Mouse (Mus musculus): Measurements from ENCODE around the gene St14. TPM values are rescaled to one million over a fixed set of nuclear protein-coding genes. Genes with fewer than 3 reads are reported as not detected.

Gene St14
- 36.6 and 42.3 TPM in 2 replicates for polyA plus RNA-seq (2015; fragmentation: Nextera tagmentation; extraction: Ambion mirVana)

DNA sequence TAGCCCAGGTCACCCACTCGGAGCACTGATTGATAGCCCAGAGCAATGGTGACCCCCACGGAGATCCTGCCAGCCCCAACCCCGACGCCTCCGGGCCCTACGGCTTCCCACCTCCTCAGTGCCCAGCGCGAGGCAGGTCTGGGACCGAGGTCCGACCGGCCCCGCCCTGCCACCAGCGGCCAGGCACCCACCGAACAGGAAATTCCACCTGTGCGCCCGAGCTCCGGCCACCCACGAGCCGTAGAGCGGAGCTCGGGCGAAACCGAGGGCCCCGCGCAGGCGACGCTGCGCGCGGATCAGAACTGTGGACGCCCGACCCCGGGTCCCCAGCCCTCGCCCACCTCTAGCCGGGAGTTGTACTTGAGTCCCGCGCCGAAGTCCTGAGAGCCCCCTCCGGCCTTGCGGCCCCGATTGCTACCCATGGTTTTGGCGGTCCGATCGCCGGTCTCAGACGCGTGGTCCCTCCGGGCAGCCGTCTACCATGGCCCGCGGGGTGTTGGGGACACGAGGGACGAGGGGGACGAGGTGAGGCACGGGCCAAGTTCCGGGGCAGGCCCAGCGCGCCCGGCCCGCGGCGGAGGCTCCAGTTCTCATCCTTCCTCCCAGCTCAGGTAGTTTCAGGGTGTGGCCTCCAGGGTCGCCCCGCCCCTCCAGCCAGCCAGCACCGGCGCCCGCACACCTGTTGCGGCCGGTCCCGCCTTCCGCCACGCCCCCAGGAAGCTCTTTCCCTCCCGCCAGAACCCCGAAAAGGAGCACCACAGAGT is at the start of gene St14:
TSS of gene St14 (minus strand) at position 649 of the 764 bp plus-strand sequence.
- Histone ChIP-seq H3K36me3 (ENCODE audit: insufficient read depth, low read length) (no peaks in the 10 kb centered on the region), H3K27me3 (replicated peaks; ENCODE audit: insufficient read depth, low read length) (peaks cover 9% of the 10 kb centered on the region; the same call in 1 of the 2 replicates), H3K4me2 (replicated peaks; ENCODE audit: low read depth, low read length) (peak within 1 kb of the TSS; percentile 83), H3K4me3 (ENCODE audit: low read depth, low read length) (peak within 1 kb of the TSS; percentile 54), H3K4me1 (ENCODE audit: insufficient read depth, low read depth, low read length) (0 out of 2 replicates have a peak, but pooled peaks cover 3% of the 10 kb centered on the region), H3K9ac (replicated peaks; ENCODE audit: low read depth) (peak within 1 kb of the TSS; percentile 59), H3K27ac (ENCODE audit: low read length) (peak within 1 kb of the TSS; percentile 73), H3K9me3 (ENCODE audit: low read length) (no peaks in the 10 kb centered on the region)
- TF ChIP-seq CTCF (IDR thresholded peaks at IDR 0.05) (no peak), EP300 (IDR thresholded peaks at IDR 0.05) (no peak)
- 1% methylated on average over 64 of the region's 74 CpGs for WGBS
- DNase-seq (ENCODE audit: low spot score): peak; percentile 85
- ATAC-seq: peak; percentile 93

DNA sequence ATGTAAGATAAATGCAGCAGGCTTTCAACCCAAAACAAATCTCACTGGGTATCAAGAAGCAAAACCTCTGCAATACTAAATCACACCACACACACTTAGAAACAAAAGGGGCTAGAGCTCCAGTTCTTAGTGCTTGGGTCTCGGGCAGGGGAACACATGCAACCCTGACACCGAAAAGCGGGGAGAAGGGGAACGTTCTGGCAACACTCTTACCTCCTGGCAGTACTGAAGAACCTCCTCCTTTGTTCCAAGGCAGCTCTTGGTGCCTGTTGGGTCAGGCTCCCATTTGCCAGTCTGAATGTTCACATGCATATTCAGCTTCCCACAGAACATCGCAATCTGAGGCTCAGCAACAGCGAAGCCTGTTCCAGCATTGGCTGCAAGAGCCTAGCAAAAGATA is 46.0 kb upstream of the St14 start:
- Histone ChIP-seq H3K9me3 (ENCODE audit: low read length) (no peaks in the 10 kb centered on the region), H3K9ac (replicated peaks; ENCODE audit: low read depth) (no peak overlapping the region), H3K27me3 (replicated peaks; ENCODE audit: insufficient read depth, low read length) (no peaks in the 10 kb centered on the region), H3K4me1 (ENCODE audit: insufficient read depth, low read depth, low read length) (peaks cover 20% of the 10 kb centered on the region), H3K4me2 (replicated peaks; ENCODE audit: low read depth, low read length) (no peak overlapping the region), H3K4me3 (ENCODE audit: low read depth, low read length) (no peak overlapping the region), H3K27ac (ENCODE audit: low read length) (no peak overlapping the region), H3K36me3 (ENCODE audit: insufficient read depth, low read length) (no peaks in the 10 kb centered on the region)
- DNase-seq (ENCODE audit: low spot score) (no peak), ATAC-seq (no peak)
- WGBS: 90% methylated on average over 6 of the region's 6 CpGs
- TF ChIP-seq CTCF (IDR thresholded peaks at IDR 0.05): no peak
- no peak for TF ChIP-seq EP300 (IDR thresholded peaks at IDR 0.05)

DNA sequence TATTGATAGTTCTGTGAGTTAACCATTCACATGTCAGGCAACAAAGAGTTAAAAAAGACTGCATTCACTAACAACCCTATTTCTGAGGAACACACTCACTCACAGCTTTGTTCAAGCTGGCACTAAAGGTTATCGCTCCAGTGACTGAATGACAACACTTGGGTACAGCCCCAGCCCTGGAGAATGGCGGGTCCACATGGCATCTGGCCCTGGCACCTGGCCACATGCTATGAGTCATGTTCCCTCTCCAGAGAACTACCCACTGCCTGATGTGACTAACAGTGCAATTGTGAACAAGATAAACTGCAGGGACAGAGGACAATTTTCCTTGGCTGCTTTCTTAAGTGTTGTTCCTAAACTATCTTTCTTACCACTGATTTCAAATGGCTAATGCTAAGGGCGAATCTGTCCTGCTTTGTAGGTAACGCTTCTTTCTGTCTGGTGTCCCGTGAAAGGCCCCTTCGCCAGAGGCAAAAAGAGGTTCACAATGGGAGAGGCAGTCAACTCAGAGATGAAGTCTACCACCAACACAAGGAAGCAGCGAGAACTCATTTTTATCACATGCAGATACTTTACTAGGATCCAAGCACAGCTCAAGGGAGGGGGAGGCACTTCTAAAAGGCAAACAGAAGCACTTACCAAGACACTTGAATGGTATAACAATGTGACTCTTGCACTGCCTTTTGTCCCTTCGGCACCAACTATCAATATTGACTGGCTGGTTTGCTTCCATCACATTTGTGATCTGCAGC is 44.9 kb upstream of the St14 start:
- no peak overlapping the region for H3K9ac ChIP-seq (replicated peaks; ENCODE audit: low read depth)

DNA sequence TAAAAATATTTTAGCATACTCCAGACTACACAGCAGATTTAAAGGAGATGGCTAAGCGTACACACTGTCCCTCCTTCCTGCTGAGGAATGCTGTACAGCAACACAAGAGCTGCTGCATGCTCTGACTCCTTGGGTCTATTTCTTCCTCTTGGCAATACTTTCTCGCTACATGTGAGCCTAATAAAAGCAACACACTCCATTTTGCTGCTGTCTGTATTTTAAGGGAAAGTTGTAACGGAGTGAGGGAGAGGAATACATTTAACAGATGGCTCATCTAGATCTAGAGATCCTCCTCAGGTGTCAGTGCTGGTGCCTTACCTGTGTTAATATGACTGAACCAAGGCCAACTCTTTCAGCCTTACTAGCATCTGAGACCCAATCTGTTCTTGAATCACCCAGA is 44.3 kb upstream of the St14 start:
- H3K36me3 ChIP-seq (ENCODE audit: insufficient read depth, low read length): 0 out of 2 replicates have a peak, but pooled peaks cover 5% of the 10 kb centered on the region
- peak; percentile 48 for ATAC-seq
- peaks cover 8% of the 10 kb centered on the region for H3K4me1 ChIP-seq (ENCODE audit: insufficient read depth, low read depth, low read length)
- H3K27ac ChIP-seq (ENCODE audit: low read length): peak overlapping the region; percentile 52; the same call in 1 of the 2 replicates
- 51% methylated on average over 3 of the region's 3 CpGs for WGBS
- peak; percentile 40 for DNase-seq (ENCODE audit: low spot score)
- H3K9me3 ChIP-seq (ENCODE audit: low read length): no peaks in the 10 kb centered on the region
- H3K9ac ChIP-seq (replicated peaks; ENCODE audit: low read depth): no peak overlapping the region
- H3K4me3 ChIP-seq (ENCODE audit: low read depth, low read length): no peak overlapping the region
- H3K27me3 ChIP-seq (replicated peaks; ENCODE audit: insufficient read depth, low read length): no peaks in the 10 kb centered on the region
- no peak overlapping the region for H3K4me2 ChIP-seq (replicated peaks; ENCODE audit: low read depth, low read length)
- TF ChIP-seq EP300 (IDR thresholded peaks at IDR 0.05) (no peak), CTCF (IDR thresholded peaks at IDR 0.05) (no peak)

More for the DNA sequence above, 44.9 kb upstream of the St14 start:
- Histone ChIP-seq H3K36me3 (ENCODE audit: insufficient read depth, low read length) (0 out of 2 replicates have a peak, but pooled peaks cover 2% of the 10 kb centered on the region), H3K4me3 (ENCODE audit: low read depth, low read length) (no peak overlapping the region), H3K27me3 (replicated peaks; ENCODE audit: insufficient read depth, low read length) (no peaks in the 10 kb centered on the region), H3K4me1 (ENCODE audit: insufficient read depth, low read depth, low read length) (peaks cover 12% of the 10 kb centered on the region), H3K9me3 (ENCODE audit: low read length) (no peaks in the 10 kb centered on the region), H3K4me2 (replicated peaks; ENCODE audit: low read depth, low read length) (no peak overlapping the region), H3K27ac (ENCODE audit: low read length) (peak overlapping the region; percentile 52; the same call in 1 of the 2 replicates)
- DNase-seq (ENCODE audit: low spot score) (peak; percentile 91), ATAC-seq (peak; percentile 98)
- no peak for TF ChIP-seq CTCF (IDR thresholded peaks at IDR 0.05)
- peak; percentile 81 for TF ChIP-seq EP300 (IDR thresholded peaks at IDR 0.05)
- WGBS: 47% methylated on average over 8 of the region's 8 CpGs

DNA sequence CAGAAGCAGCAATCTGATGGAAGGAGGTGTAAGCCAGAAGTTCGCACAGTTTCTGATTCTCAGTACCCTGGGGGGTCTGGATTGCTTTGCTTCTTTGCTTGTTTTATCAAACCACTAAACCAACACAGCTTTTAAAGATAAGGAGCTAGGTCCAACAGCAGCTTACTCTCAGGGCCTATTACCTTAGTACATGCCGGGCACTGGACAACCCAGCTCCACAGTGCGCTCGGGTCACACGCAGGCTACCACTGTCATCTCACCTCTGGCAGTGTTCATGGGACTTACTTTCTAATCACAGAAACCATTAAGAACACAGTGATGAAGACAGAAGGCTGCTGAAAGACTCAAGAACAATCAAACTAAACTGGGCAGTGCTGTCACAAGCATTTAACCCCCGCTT is 43.7 kb upstream of the St14 start:
- Histone ChIP-seq H3K36me3 (ENCODE audit: insufficient read depth, low read length) (0 out of 2 replicates have a peak, but pooled peaks cover 5% of the 10 kb centered on the region), H3K27ac (ENCODE audit: low read length) (no peak overlapping the region), H3K27me3 (replicated peaks; ENCODE audit: insufficient read depth, low read length) (no peaks in the 10 kb centered on the region), H3K4me3 (ENCODE audit: low read depth, low read length) (no peak overlapping the region), H3K4me1 (ENCODE audit: insufficient read depth, low read depth, low read length) (peaks cover 8% of the 10 kb centered on the region), H3K9ac (replicated peaks; ENCODE audit: low read depth) (no peak overlapping the region), H3K9me3 (ENCODE audit: low read length) (no peaks in the 10 kb centered on the region), H3K4me2 (replicated peaks; ENCODE audit: low read depth, low read length) (no peak overlapping the region)
- no peak for ATAC-seq
- WGBS: 66% methylated on average over 6 of the region's 6 CpGs
- no peak for DNase-seq (ENCODE audit: low spot score)
- TF ChIP-seq EP300 (IDR thresholded peaks at IDR 0.05) (no peak), CTCF (IDR thresholded peaks at IDR 0.05) (no peak)
